10 mouse cellular contexts compared by ENCODE assay signal in genomic region chr10:10107123-10107525, GRCm38 (mm10).
DNase-seq lines count a peak whose midpoint lies in the region; ATAC-seq and TF ChIP-seq lines count a peak whose summit lies in the region.
"Had no signal": no experiment of that assay in that cellular context is flagged by ENCODE, and none has a peak within 500 bp of the region (broad histone marks: within the 10 kb centered on the region; RNA-seq: fewer than 3 reads in every experiment).

No protein-coding gene starts in this region.

- H3K4me2 ChIP-seq in CH12.LX (ENCODE audit: insufficient read depth, low read depth, poor library complexity, severe bottlenecking) = no peak overlapping the region
- H3K4me2 ChIP-seq in intestine, embryonic 16.5 days (ENCODE audit: low read depth, low read length) = no peak overlapping the region
- H3K4me2 ChIP-seq: stomach, embryonic 15.5 days had no signal

- no peaks in the 10 kb centered on the region for H3K36me3 ChIP-seq in CH12.LX (replicated peaks in 1 of 2; ENCODE audit: control insufficient read depth in 1 of 2, insufficient read depth in 1 of 2, low read length in 1 of 2)
- no peaks in the 10 kb centered on the region for H3K36me3 ChIP-seq in embryonic facial prominence, embryonic 10.5 days (replicated peaks)
- H3K36me3 ChIP-seq in intestine, embryonic 16.5 days (ENCODE audit: control insufficient read depth, insufficient read depth, low read length) = no peaks in the 10 kb centered on the region
- H3K36me3 ChIP-seq: stomach, embryonic 15.5 days had no signal

- no peaks in the 10 kb centered on the region for H3K9me3 ChIP-seq in CH12.LX (replicated peaks; ENCODE audit: low read length)
- H3K9me3 ChIP-seq in embryonic facial prominence, embryonic 10.5 days = no peaks in the 10 kb centered on the region
- no peaks in the 10 kb centered on the region for H3K9me3 ChIP-seq in intestine, embryonic 16.5 days (ENCODE audit: control insufficient read depth, low read length)
- H3K9me3 ChIP-seq: stomach, embryonic 15.5 days had no signal

- H3K27me3 ChIP-seq in CH12.LX (replicated peaks) = no peaks in the 10 kb centered on the region
- H3K27me3 ChIP-seq in embryonic facial prominence, embryonic 10.5 days (replicated peaks; ENCODE audit: low read depth, poor library complexity, severe bottlenecking) = no peaks in the 10 kb centered on the region
- H3K27me3 ChIP-seq in intestine, embryonic 16.5 days (replicated peaks; ENCODE audit: control insufficient read depth, insufficient read depth, low read length) = no peaks in the 10 kb centered on the region
- H3K27me3 ChIP-seq: stomach, embryonic 15.5 days had no signal

- 66% methylated on average over 3 of the region's 3 CpGs for WGBS in embryonic facial prominence, embryonic 10.5 days
- WGBS in intestine, embryonic 16.5 days = 67% methylated on average over 3 of the region's 3 CpGs

- no peak overlapping the region for H3K27ac ChIP-seq in CH12.LX (ENCODE audit: insufficient read depth, low read depth)
- no peak overlapping the region for H3K27ac ChIP-seq in embryonic facial prominence, embryonic 10.5 days (replicated peaks)
- H3K27ac ChIP-seq in intestine, embryonic 16.5 days (ENCODE audit: low read length) = no peak overlapping the region
- H3K27ac ChIP-seq: stomach, embryonic 15.5 days had no signal

- no peak for TF ChIP-seq EP300 in CH12.LX (IDR thresholded peaks at IDR 0.05; ENCODE audit: low read length)

- H3K79me2 ChIP-seq in CH12.LX (replicated peaks; ENCODE audit: control insufficient read depth, extremely low read depth, insufficient read depth, poor library complexity, severe bottlenecking) = no peaks in the 10 kb centered on the region

- TF ChIP-seq CTCF in CH12.LX (conservative IDR thresholded peaks at IDR 0.05 in 1 of 2, IDR thresholded peaks at IDR 0.05 in 1 of 2; ENCODE audit: low read depth in 2 of 2, low read length in 2 of 2) = no peak

- H3K4me3 ChIP-seq in CH12.LX (replicated peaks in 1 of 3; ENCODE audit: low read depth in 2 of 3, low read length in 2 of 3, poor library complexity in 1 of 3) = no peak overlapping the region
- H3K4me3 ChIP-seq in embryonic facial prominence, embryonic 10.5 days = no peak overlapping the region
- no peak overlapping the region for H3K4me3 ChIP-seq in intestine, embryonic 16.5 days (ENCODE audit: low read length)
- H3K4me3 ChIP-seq: stomach, embryonic 15.5 days had no signal

- DNase-seq in CH12.LX (ENCODE audit: extremely low read depth) (peak; percentile 44), MN1 (ENCODE audit: low spot score) (no peak)
- DNase-seq in cerebellum, adult 9-11 months = peak; percentile 40
- DNase-seq in layer of hippocampus, adult 18-20 months (ENCODE audit: low spot score in 2 of 2) = peak; percentile 84 to 92
- no peak for DNase-seq in embryonic facial prominence, embryonic 10.5 days (ENCODE audit: low spot score)
- DNase-seq: kidney, postnatal 4 days had no signal

- dilution Hi-C loops in CH12.LX (cut with MboI; ENCODE audit: extremely low pct_ligation_motif_present, extremely low pct_unique_long_range_greater_than_20kb, low sequenced_read_pairs) = no loop called here

- TF ChIP-seq RAD21 in CH12.LX (IDR thresholded peaks at IDR 0.05; ENCODE audit: low read depth, low read length) = no peak

- H3K4me1 ChIP-seq in CH12.LX (ENCODE audit: control insufficient read depth in 1 of 2, insufficient read depth in 2 of 2) = peaks cover 0 to 13% of the 10 kb centered on the region in 2 experiments; a peak in 2 of 4 replicates
- no peaks in the 10 kb centered on the region for H3K4me1 ChIP-seq in embryonic facial prominence, embryonic 10.5 days
- H3K4me1 ChIP-seq in intestine, embryonic 16.5 days (ENCODE audit: control insufficient read depth, insufficient read depth, low read length) = no peaks in the 10 kb centered on the region
- H3K4me1 ChIP-seq: stomach, embryonic 15.5 days had no signal

- H3K9ac ChIP-seq in CH12.LX (ENCODE audit: insufficient read depth, low read depth) = no peak overlapping the region
- H3K9ac ChIP-seq in intestine, embryonic 16.5 days (ENCODE audit: low read depth, low read length) = no peak overlapping the region
- H3K9ac ChIP-seq: stomach, embryonic 15.5 days had no signal

- peak; percentile 80 for ATAC-seq in megakaryocyte progenitor cell, adult 5-6 weeks (replicated peaks; ENCODE audit: poor library complexity)
- ATAC-seq in erythroid progenitor cell, adult 5-6 weeks (replicated peaks; ENCODE audit: low FRiP score, poor library complexity, severe bottlenecking) = no peak
- no peak for ATAC-seq in intestine, embryonic 16.5 days

- TF ChIP-seq POLR2A in CH12.LX (IDR thresholded peaks at IDR 0.05; ENCODE audit: low read depth, low read length) = no peak

- in situ Hi-C loops in CH12.LX (cut with MboI; ENCODE audit: low pct_ligation_motif_present, low pct_unique_long_range_greater_than_20kb, low sequenced_read_pairs) = no loop called here

TF ChIP-seq in CH12.LX, 34 proteins besides CTCF, POLR2A, EP300 and RAD21:
- TF ChIP-seq UBTF (IDR thresholded peaks at IDR 0.05; ENCODE audit: low read depth, low read length) (no peak), MAFK (IDR thresholded peaks at IDR 0.05; ENCODE audit: insufficient replicate concordance, low read length) (no peak), MYC (IDR thresholded peaks at IDR 0.05; ENCODE audit: low read depth, low read length) (no peak), CHD1 (IDR thresholded peaks at IDR 0.05; ENCODE audit: low read depth, low read length) (no peak), HCFC1 (IDR thresholded peaks at IDR 0.05; ENCODE audit: low read depth, low read length) (no peak), JUN (IDR thresholded peaks at IDR 0.05; ENCODE audit: insufficient read depth, low read depth, low read length) (no peak), SIN3A (IDR thresholded peaks at IDR 0.05; ENCODE audit: low read length) (no peak), ZKSCAN1 (IDR thresholded peaks at IDR 0.05; ENCODE audit: borderline replicate concordance, low read depth, low read length) (no peak), IRF4 (IDR thresholded peaks at IDR 0.05; ENCODE audit: low read depth, low read length) (no peak), ZC3H11A (IDR thresholded peaks at IDR 0.05; ENCODE audit: low read depth, low read length) (no peak), KAT2A (IDR thresholded peaks at IDR 0.05; ENCODE audit: insufficient replicate concordance, low read length) (no peak)

Comparison
In these comparisons a context has a peak if more than half of its experiments do, and no peak if none do; other contexts are left out.
1. DNase-seq: peak in CH12.LX (single experiment), cerebellum, adult 9-11 months (single experiment) and layer of hippocampus, adult 18-20 months (2 of 2); none in embryonic facial prominence, embryonic 10.5 days (single experiment) and MN1 (single experiment).